1 mouse cellular context compared by ENCODE assay signal in genomic region chr9:115310346-115311222, GRCm38 (mm10).
TF ChIP-seq lines count a peak whose summit lies in the region.

Stt3b (minus strand) TSS chr9:115310421.

TF ChIP-seq in CH12.LX, 34 proteins besides CTCF, POLR2A, EP300 and RAD21 (continued from another document):
- TF ChIP-seq MAZ (IDR thresholded peaks at IDR 0.05; ENCODE audit: low read depth, low read length) = peak; percentile 42; the same call in 1 of the 2 replicates
- TF ChIP-seq ZKSCAN1 (IDR thresholded peaks at IDR 0.05; ENCODE audit: borderline replicate concordance, low read depth, low read length) = no peak
- TF ChIP-seq E2F4 (IDR thresholded peaks at IDR 0.05; ENCODE audit: insufficient replicate concordance, low read depth, low read length) = no peak
- peak; percentile 37; the same call in 1 of the 2 replicates for TF ChIP-seq ETS1 (conservative IDR thresholded peaks at IDR 0.05; ENCODE audit: low read depth, low read length)
- TF ChIP-seq MEF2A (IDR thresholded peaks at IDR 0.05; ENCODE audit: borderline replicate concordance, low read depth, low read length) = no peak; the same call in none of the 2 replicates
- peak; percentile 93 for TF ChIP-seq NELFE (IDR thresholded peaks at IDR 0.05; ENCODE audit: low read depth, low read length)
- peak; percentile 55; the same call in 1 of the 2 replicates for TF ChIP-seq KAT2A (IDR thresholded peaks at IDR 0.05; ENCODE audit: insufficient replicate concordance, low read length)
- TF ChIP-seq NRF1 (IDR thresholded peaks at IDR 0.05; ENCODE audit: low read depth, low read length) = peak; percentile 92
- TF ChIP-seq RCOR1 (conservative IDR thresholded peaks at IDR 0.05; ENCODE audit: low read depth, low read length) = peak; percentile 74; the same call in 1 of the 2 replicates
- TF ChIP-seq JUND (conservative IDR thresholded peaks at IDR 0.05; ENCODE audit: low read depth, low read length) = no peak
- peak; percentile 64 for TF ChIP-seq HCFC1 (IDR thresholded peaks at IDR 0.05; ENCODE audit: low read depth, low read length)
